15 mouse cellular contexts compared by ENCODE assay signal in the genomic region with DNA sequence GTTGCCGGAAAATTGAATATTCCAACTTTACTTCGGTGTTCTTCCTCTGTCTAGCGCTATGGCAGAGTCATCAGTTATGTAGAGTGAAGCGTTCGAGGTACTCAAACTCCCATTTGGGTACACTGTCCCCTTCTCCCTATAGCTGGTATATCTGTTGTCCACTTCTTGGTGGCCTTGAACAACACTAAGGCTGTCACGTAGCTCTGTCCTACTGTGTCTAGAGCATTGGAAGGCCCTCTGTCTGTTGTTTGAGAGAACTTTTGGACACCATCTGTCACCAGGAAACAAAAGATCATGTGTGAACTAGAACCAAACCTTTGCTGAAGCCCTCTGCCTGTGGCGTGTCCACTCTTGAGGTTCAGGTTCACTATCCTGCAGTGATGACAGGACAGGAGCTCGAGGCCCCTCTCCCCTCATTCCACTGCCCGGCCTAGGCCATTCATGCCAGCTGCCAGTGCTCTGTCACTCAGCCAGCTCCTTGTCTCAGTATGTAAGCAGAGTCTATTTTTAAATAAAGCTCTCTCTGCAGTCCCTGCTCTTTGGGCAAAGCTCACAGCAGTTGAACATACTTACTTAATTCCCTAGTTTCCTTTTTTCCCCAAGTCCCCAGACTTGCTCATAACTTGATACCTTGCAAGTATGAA.
DNase-seq lines count a peak whose midpoint lies in the region; ATAC-seq lines count a peak whose summit lies in the region.
"Had no signal": no experiment of that assay in that cellular context is flagged by ENCODE, and none has a peak within 500 bp of the region (broad histone marks: within the 10 kb centered on the region; RNA-seq: fewer than 3 reads in every experiment).

No protein-coding gene starts in this region.

- intact Hi-C loops in left cerebral cortex, postnatal 36 days (cut with DNase I) = no loop called here

- DNase-seq in frontal cortex, adult 2 months (ENCODE audit: extremely low spot score in 1 of 2, low spot score in 1 of 2) = no peak
- peak; percentile 64 for DNase-seq in adipocyte (ENCODE audit: low spot score)
- DNase-seq in cerebellum, adult 9-10 months = peak; percentile 33
- no peak for DNase-seq in frontal cortex, postnatal 14 days (ENCODE audit: low spot score in 2 of 2)
- DNase-seq in left cerebral cortex, postnatal 36 days (ENCODE audit: low spot score in 2 of 2) = no peak
- DNase-seq: embryo, embryonic 11 days; kidney, postnatal 36 days; right cerebral cortex, postnatal 14 days had no signal

- H3K27ac ChIP-seq in heart, embryonic 15.5 days = peak overlapping the region; percentile 88
- H3K27ac ChIP-seq: liver, embryonic 14.5 days; midbrain, embryonic 15.5 days; neural tube, embryonic 15.5 days had no signal

- no peaks in the 10 kb centered on the region for H3K27me3 ChIP-seq in heart, embryonic 15.5 days
- H3K27me3 ChIP-seq: midbrain, embryonic 15.5 days; neural tube, embryonic 15.5 days had no signal

- no peaks in the 10 kb centered on the region for H3K9me3 ChIP-seq in heart, embryonic 15.5 days (replicated peaks)
- H3K9me3 ChIP-seq: midbrain, embryonic 15.5 days; neural tube, embryonic 15.5 days had no signal

- H3K36me3 ChIP-seq in heart, embryonic 15.5 days = no peaks in the 10 kb centered on the region
- H3K36me3 ChIP-seq: midbrain, embryonic 15.5 days; neural tube, embryonic 15.5 days had no signal

- ATAC-seq in frontal cortex, adult (ENCODE audit: low TSS enrichment) = peak; percentile 38
- peak; percentile 87 for ATAC-seq in heart, embryonic 15.5 days (replicated peaks; ENCODE audit: insufficient number of reproducible peaks, insufficient read depth, low FRiP score, low read depth)
- ATAC-seq in megakaryocyte progenitor cell, adult 5-6 weeks (replicated peaks; ENCODE audit: poor library complexity) = no peak
- ATAC-seq: intestine, embryonic 16.5 days; midbrain, embryonic 15.5 days had no signal

- WGBS in heart, embryonic 15.5 days = 66% methylated on average over 9 of the region's 9 CpGs

- H3K4me1 ChIP-seq in heart, embryonic 15.5 days (replicated peaks) = peaks cover 18% of the 10 kb centered on the region
- H3K4me1 ChIP-seq: midbrain, embryonic 15.5 days had no signal

- no peak overlapping the region for H3K4me2 ChIP-seq in heart, embryonic 15.5 days
- H3K4me2 ChIP-seq: midbrain, embryonic 15.5 days had no signal

- no peak overlapping the region for H3K9ac ChIP-seq in heart, embryonic 15.5 days
- H3K9ac ChIP-seq: liver, embryonic 14.5 days; midbrain, embryonic 15.5 days; neural tube, embryonic 15.5 days had no signal

- no peak overlapping the region for H3K4me3 ChIP-seq in heart, embryonic 15.5 days
- H3K4me3 ChIP-seq: midbrain, embryonic 15.5 days; neural tube, embryonic 15.5 days had no signal

Comparison
In these comparisons a context has a peak if more than half of its experiments do, and no peak if none do; other contexts are left out.
1. DNase-seq: peak in adipocyte (single experiment) and cerebellum, adult 9-10 months (single experiment); none in frontal cortex, adult 2 months (0 of 2), frontal cortex, postnatal 14 days (0 of 2) and left cerebral cortex, postnatal 36 days (0 of 2).